Mouse (Mus musculus) c-Kit-positive CD71-negative TER-119-negative erythroid progenitor cells, embryonic 14.5 days (primary cell): Measurements from ENCODE around the gene 1700069L16Rik.

Experiments
- DNase-seq: peaks from one replicate; pipeline ENCODE4 v3.0.0-alpha.2; 2013; ENCODE audit warnings: low read depth

The 1700069L16Rik gene

GRCm38 (mm10) chr5:113643107-113643848, 81.3 kb downstream of the 1700069L16Rik start:
- DNase-seq, result no peak
